Mouse (Mus musculus) megakaryocyte, embryonic 14.5 days (primary cell): Measurements from ENCODE around the gene Sox5.

Experiments
- FLI1 ChIP-seq: IDR thresholded peaks from 2 replicates; pipeline ENCODE4 v1.6.1; 2012; ENCODE audit warnings: low read length, inconsistent platforms, mixed read lengths
- GATA1 ChIP-seq: IDR thresholded peaks from 3 replicates; pipeline ENCODE4 v1.6.1; 2012; ENCODE audit warnings: mixed read lengths, low read length, inconsistent platforms, borderline replicate concordance

- TF ChIP-seq GATA1 (no peak), FLI1 (no peak)
Observed at GRCm38 (mm10) chr6:144328779-144329178, 453.0 kb downstream of the Sox5 start.
